Mouse (Mus musculus) ES-Bruce4 (cell line): ENCODE measurements around the gene Prkch.

Experiments used
- CTCF ChIP-seq: IDR thresholded peaks from one replicate; pipeline ENCODE4 v1.8.1; 2011; ENCODE audit warnings: low read depth, low read length
- EP300 ChIP-seq: IDR thresholded peaks from 2 replicates; pipeline ENCODE4 v1.6.1; 2011; ENCODE audit warnings: low read depth, low read length; ENCODE audit not compliant: insufficient read depth
- POLR2A ChIP-seq: IDR thresholded peaks from one replicate; pipeline ENCODE4 v1.8.1; 2011; ENCODE audit warnings: low read length; ENCODE audit not compliant: insufficient read depth

GRCm38 (mm10) chr12:73727046-73727445, 142.4 kb downstream of the Prkch start:
- TF ChIP-seq CTCF (no peak), EP300 (no peak), POLR2A (no peak)
